Mouse (Mus musculus): ENCODE results near the gene Chid1. TPM values are rescaled to one million over a fixed set of nuclear protein-coding genes. Genes with fewer than 3 reads are reported as not detected.
A peak's percentile ranks its signal among the peaks of the same experiment; 100 is the strongest.
"Not testable (repeated sequence)": the region's sequence is repeated elsewhere in the genome, so short reads cannot be mapped to it uniquely, and the experiment has no call there.

The Chid1 gene
- total and polyA plus RNA-seq, 3 experiments, result 37.4 to 69.2 (median 50.7) TPM

GRCm38 (mm10) chr7:141461521-141462332 lies 77.9 kb downstream of the Chid1 start:
- peak; percentile 44 for DNase-seq

- peak; percentile 36 for DNase-seq
Observed at GRCm38 (mm10) chr7:141460391-141461113, 79.1 kb downstream of the Chid1 start, which contains the start of gene Cracr2b. TSS of gene Cracr2b (plus strand) at chr7:141461094.

GRCm38 (mm10) chr7:141460001-141460390 lies 79.7 kb downstream of the Chid1 start:
- DNase-seq, result peak; percentile 2

- DNase-seq, result peak; percentile 31
Observed at GRCm38 (mm10) chr7:141459301-141459711, 80.4 kb downstream of the Chid1 start.

- DNase-seq, result no peak
Observed at GRCm38 (mm10) chr7:141458661-141459060, 81.0 kb downstream of the Chid1 start.

- DNase-seq, result peak; percentile 71
Observed at GRCm38 (mm10) chr7:141457986-141458660, 81.5 kb downstream of the Chid1 start.

GRCm38 (mm10) chr7:141457236-141457635 lies 82.4 kb downstream of the Chid1 start:
- no peak for DNase-seq

- peak; percentile 87 for DNase-seq
Observed at GRCm38 (mm10) chr7:141456739-141457138, 82.9 kb downstream of the Chid1 start.

GRCm38 (mm10) chr7:141455610-141456314 lies 83.9 kb downstream of the Chid1 start:
- peak; percentile 89 for DNase-seq

- DNase-seq, result peak; percentile 98
Observed at GRCm38 (mm10) chr7:141454967-141455551, 84.6 kb downstream of the Chid1 start, which contains the start of gene Pnpla2. TSS of gene Pnpla2 (plus strand) at chr7:141455198.

- no peak for DNase-seq
Observed at GRCm38 (mm10) chr7:141453636-141454035, 86.0 kb downstream of the Chid1 start.

- DNase-seq, result no peak
Observed at GRCm38 (mm10) chr7:141451928-141452327, 87.7 kb downstream of the Chid1 start.

GRCm38 (mm10) chr7:141447110-141447991 lies 92.3 kb downstream of the Chid1 start, which contains the start of gene Rplp2:
TSS of gene Rplp2 (plus strand) at chr7:141447370.
- DNase-seq, result peak; percentile 97

- DNase-seq, result not testable (repeated sequence)
Observed at GRCm38 (mm10) chr7:141446374-141446773, 93.3 kb downstream of the Chid1 start.

- peak; percentile 85 for DNase-seq
Observed at GRCm38 (mm10) chr7:141443828-141444237, 95.8 kb downstream of the Chid1 start, which contains the start of gene Pidd1. TSS of gene Pidd1 (minus strand) at chr7:141444025.

Other genes with a start within 250 kb of the Chid1 start
- gene Drd4, start 247.9 kb downstream of the Chid1 start, total RNA-seq (2021), result under 1 TPM in 1 of 2 experiments, not detected in 1; 0.31 TPM
- 0.62 and 12.1 TPM in 2 replicates for gene Drd4, start 247.9 kb downstream of the Chid1 start, polyA plus RNA-seq (2012; rRNA removed)
- gene Deaf1, start 212.2 kb downstream of the Chid1 start, total RNA-seq (2021), result 10 to 100 TPM; 27.8 to 30.5 TPM
- 18.7 and 34.4 TPM in 2 replicates for gene Deaf1, start 212.2 kb downstream of the Chid1 start, polyA plus RNA-seq (2012; rRNA removed)
- 10 to 100 TPM; 26.9 to 34.8 TPM for gene Tmem80, start 212.1 kb downstream of the Chid1 start, total RNA-seq (2021)
- 32.7 and 33.5 TPM in 2 replicates for gene Tmem80, start 212.1 kb downstream of the Chid1 start, polyA plus RNA-seq (2012; rRNA removed)
- 1 to 10 TPM; 2.7 to 3.0 TPM for gene Eps8l2, start 201.0 kb downstream of the Chid1 start, total RNA-seq (2021)
- gene Eps8l2, start 201.0 kb downstream of the Chid1 start, polyA plus RNA-seq (2012; rRNA removed), result 2.6 and 3.8 TPM in 2 replicates
- gene Taldo1, start 147.7 kb downstream of the Chid1 start, total RNA-seq (2021), result 100 to 1,000 TPM; 640 to 700 TPM
- gene Taldo1, start 147.7 kb downstream of the Chid1 start, polyA plus RNA-seq (2012; rRNA removed), result 260 and 309 TPM in 2 replicates
- gene Gatd1, start 125.7 kb downstream of the Chid1 start, total RNA-seq (2021), result 10 to 100 TPM; 29.7 to 41.1 TPM
- gene Gatd1, start 125.7 kb downstream of the Chid1 start, polyA plus RNA-seq (2012; rRNA removed), result 49.5 and 58.2 TPM in 2 replicates
- 1 to 10 TPM; 1.6 to 2.8 TPM for gene Cend1, start 110.4 kb downstream of the Chid1 start, total RNA-seq (2021)
- 1.00 and 1.2 TPM in 2 replicates for gene Cend1, start 110.4 kb downstream of the Chid1 start, polyA plus RNA-seq (2012; rRNA removed)
- 100 to 1,000 TPM; 125 to 172 TPM for gene Slc25a22, start 102.0 kb downstream of the Chid1 start, total RNA-seq (2021)
- 234 and 236 TPM in 2 replicates for gene Slc25a22, start 102.0 kb downstream of the Chid1 start, polyA plus RNA-seq (2012; rRNA removed)
- 1 to 10 TPM; 1.4 to 1.5 TPM for gene Pidd1, start 95.8 kb downstream of the Chid1 start, total RNA-seq (2021)
- 9.2 and 11.2 TPM in 2 replicates for gene Pidd1, start 95.8 kb downstream of the Chid1 start, polyA plus RNA-seq (2012; rRNA removed)
- 1,000 to 10,000 TPM in 1 of 2 experiments, 100 to 1,000 TPM in 1; 577 to 1,228 TPM for gene Rplp2, start 92.5 kb downstream of the Chid1 start, total RNA-seq (2021)
- 207 and 254 TPM in 2 replicates for gene Rplp2, start 92.5 kb downstream of the Chid1 start, polyA plus RNA-seq (2012; rRNA removed)
- gene Pnpla2, start 84.7 kb downstream of the Chid1 start, total RNA-seq (2021), result 1,000 to 10,000 TPM in 1 of 2 experiments, 100 to 1,000 TPM in 1; 905 to 1,265 TPM
- gene Pnpla2, start 84.7 kb downstream of the Chid1 start, polyA plus RNA-seq (2012; rRNA removed), result 1,146 and 1,725 TPM in 2 replicates
- gene Cracr2b, start 78.8 kb downstream of the Chid1 start, total RNA-seq (2021), result 10 to 100 TPM; 10.3 to 12.4 TPM
- gene Cracr2b, start 78.8 kb downstream of the Chid1 start, polyA plus RNA-seq (2012; rRNA removed), result 42.0 and 54.5 TPM in 2 replicates
- gene Cd151, start 72.5 kb downstream of the Chid1 start, total RNA-seq (2021), result 100 to 1,000 TPM; 325 to 452 TPM
- gene Cd151, start 72.5 kb downstream of the Chid1 start, polyA plus RNA-seq (2012; rRNA removed), result 899 and 918 TPM in 2 replicates
- 100 to 1,000 TPM in 1 of 2 experiments, 10 to 100 TPM in 1; 84.4 to 140 TPM for gene Polr2l, start 64.7 kb downstream of the Chid1 start, total RNA-seq (2021)
- 68.5 and 71.0 TPM in 2 replicates for gene Polr2l, start 64.7 kb downstream of the Chid1 start, polyA plus RNA-seq (2012; rRNA removed)
- gene Tspan4, start 64.6 kb downstream of the Chid1 start, total RNA-seq (2021), result 100 to 1,000 TPM in 1 of 2 experiments, 10 to 100 TPM in 1; 47.8 to 125 TPM
- 227 and 256 TPM in 2 replicates for gene Tspan4, start 64.6 kb downstream of the Chid1 start, polyA plus RNA-seq (2012; rRNA removed)
- gene Ap2a2, start 22.3 kb upstream of the Chid1 start, total RNA-seq (2021), result 10 to 100 TPM; 51.3 to 70.1 TPM
- gene Ap2a2, start 22.3 kb upstream of the Chid1 start, polyA plus RNA-seq (2012; rRNA removed), result 33.8 and 36.4 TPM in 2 replicates
- not detected for gene Muc6, start 115.5 kb upstream of the Chid1 start, total RNA-seq (2021)
- gene Muc6, start 115.5 kb upstream of the Chid1 start, polyA plus RNA-seq (2012; rRNA removed), result 0.01 and 0.09 TPM in 2 replicates
- under 1 TPM; 0.17 to 0.75 TPM for gene Muc2, start 150.5 kb upstream of the Chid1 start, total RNA-seq (2021)
- gene Muc2, start 150.5 kb upstream of the Chid1 start, polyA plus RNA-seq (2012; rRNA removed), result 0.54 and 0.67 TPM in 2 replicates
- gene Muc5ac, start 249.1 kb upstream of the Chid1 start, total RNA-seq (2021), result not detected
- 0.17 TPM in 1 of 2 replicates, not detected in the other for gene Muc5ac, start 249.1 kb upstream of the Chid1 start, polyA plus RNA-seq (2012; rRNA removed)

Measured in adrenal gland, adult 2 months (tissue).